Mouse (Mus musculus) spleen, adult 2 months (tissue): ENCODE measurements at regions not wholly inside any gene's neighbourhood (a gene's known extent, or its start where the extent isn't known, plus 50 kb on each side); places are given as distances from the start of the nearest gene placed in this dataset.

Experiments
- CTCF ChIP-seq: fragments of 200-500 bp; IDR thresholded peaks from 2 replicates; pipeline ENCODE4 v1.5.1; 2011; ENCODE audit warnings: mild to moderate bottlenecking, inconsistent platforms; ENCODE audit not compliant: insufficient read depth, insufficient read length, insufficient replicate concordance; ENCODE audit errors: extremely low read depth
- POLR2A ChIP-seq: fragments of 200-500 bp; IDR thresholded peaks from 2 replicates; pipeline ENCODE4 v1.6.1; 2011; ENCODE audit warnings: low read depth, low read length, inconsistent platforms

- TF ChIP-seq CTCF (no peak), POLR2A (no peak)
Measured at GRCm38 (mm10) chr16:9485291-9485690, 510.1 kb downstream of the Grin2a start.
